Mouse (Mus musculus) mouse trophoblast stem cell (cell line): ENCODE measurements around the gene Serpinb6b.

Experiments used
- in situ Hi-C, 2 experiments: fragments of 300-500 bp; cut with MseI, MboI; formaldehyde crosslinking; loops; 2 replicates in 1 of 2; 3 replicates in 1 of 2; pipeline ENCODE4 v1.15.1; 2025

The Serpinb6b gene

DNA sequence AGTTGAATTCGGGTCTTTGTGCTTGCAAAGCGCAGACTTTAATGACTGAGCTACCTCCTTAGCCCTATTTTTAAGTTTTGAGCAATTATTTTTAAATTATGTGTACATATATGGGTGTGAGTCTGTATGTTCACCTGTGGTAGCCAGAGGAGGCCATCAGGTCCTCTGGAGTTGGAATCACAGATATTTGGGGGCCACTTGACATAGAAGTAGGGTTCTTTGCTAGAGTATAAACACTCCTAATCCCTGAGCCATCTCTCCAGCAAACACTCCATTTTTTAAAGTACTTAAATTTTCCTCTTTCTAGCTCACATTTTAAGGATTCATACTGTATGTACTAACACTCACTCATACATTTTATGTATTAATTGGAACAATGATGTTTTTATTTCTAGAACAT, 9.3 kb downstream of the Serpinb6b start:
- in situ Hi-C loops: no loop called here

DNA sequence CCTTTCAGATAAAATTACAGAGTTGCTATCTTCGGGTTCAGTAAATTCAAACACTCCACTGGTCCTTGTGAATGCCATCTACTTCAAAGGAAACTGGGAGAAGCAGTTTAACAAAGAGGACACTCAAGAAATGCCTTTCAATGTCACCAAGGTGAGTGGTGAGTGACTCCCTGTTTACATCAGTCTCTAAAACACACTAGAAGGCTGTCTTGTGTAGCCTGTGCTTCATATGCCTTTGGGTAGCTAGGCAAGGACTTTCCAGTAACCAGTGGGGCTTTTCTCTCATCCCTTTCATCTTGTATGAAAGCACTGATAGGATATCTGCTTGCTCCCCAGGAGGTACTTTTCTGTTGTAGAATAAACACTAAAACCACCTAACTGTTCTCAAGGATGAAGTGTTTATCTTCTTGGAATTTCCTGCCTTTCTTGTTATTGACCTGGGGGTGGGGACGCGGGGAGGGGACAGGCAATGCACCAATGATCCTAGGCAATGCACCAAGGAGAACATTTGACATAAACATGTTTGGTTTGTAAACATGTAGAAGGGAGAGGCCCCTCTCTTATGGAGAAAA, 10.0 kb downstream of the Serpinb6b start:
- in situ Hi-C loops: no loop called here

DNA sequence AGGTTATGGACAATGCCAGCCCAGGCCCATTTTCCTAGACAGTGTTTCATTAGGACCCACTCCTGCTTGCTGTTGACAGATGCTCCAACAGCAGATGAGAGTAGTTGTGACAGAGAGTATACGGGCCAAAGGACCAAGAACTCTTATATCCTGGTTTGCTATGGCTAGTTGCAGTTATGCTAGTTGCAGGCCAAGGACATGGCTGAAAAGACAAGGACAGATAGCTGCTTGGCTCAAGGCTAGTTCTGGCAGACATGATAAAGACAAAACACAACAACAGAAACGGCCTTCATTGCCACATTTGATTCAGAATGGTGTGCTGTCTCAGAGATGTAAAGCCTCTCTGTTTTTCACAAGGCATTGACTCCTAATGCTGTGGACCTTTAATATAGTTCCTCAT, 10.7 kb downstream of the Serpinb6b start:
- in situ Hi-C loops: no loop called here

DNA sequence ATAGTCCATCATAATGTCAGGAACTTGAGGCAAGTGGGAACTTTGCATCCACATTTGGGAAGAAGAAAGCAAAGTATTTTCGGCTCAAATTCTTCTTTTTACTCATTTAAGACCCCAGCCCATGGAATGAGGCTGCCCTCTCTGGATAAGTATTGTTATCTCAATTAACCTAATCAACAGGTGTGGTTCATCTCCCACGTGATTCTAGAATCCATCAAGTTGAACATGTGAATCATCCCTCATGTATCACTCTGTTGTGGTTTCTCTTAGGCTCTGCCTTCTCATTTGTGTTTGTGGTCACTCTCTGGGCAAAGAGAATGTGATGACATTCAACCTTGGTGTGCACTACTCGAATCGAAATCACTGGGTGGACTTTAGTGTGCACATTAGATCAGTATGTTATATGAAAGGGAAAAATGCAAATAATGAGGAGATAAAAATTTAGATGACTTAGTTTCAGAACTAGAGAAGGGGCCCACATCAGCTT, 17.6 kb downstream of the Serpinb6b start:
- in situ Hi-C loops: no loop called here

DNA sequence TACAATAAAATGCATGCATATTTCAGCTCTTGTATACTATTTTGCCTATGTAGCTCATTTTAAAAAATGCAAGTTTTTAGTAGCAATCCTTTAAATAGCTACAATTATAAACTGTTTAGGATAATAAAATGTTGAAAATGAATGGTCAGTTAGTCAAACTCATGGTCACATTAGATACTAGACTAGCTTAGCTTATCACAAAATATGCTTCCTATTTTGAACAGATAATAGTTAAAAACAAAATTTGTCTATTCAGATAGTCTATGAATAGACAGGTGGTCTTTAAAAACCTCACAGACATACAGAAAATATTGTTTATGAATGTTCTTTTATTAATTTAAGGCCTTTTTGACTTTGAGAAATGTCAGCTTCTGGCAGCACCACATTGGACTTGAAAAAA, 21.2 kb downstream of the Serpinb6b start:
- in situ Hi-C loops: no loop called here

DNA sequence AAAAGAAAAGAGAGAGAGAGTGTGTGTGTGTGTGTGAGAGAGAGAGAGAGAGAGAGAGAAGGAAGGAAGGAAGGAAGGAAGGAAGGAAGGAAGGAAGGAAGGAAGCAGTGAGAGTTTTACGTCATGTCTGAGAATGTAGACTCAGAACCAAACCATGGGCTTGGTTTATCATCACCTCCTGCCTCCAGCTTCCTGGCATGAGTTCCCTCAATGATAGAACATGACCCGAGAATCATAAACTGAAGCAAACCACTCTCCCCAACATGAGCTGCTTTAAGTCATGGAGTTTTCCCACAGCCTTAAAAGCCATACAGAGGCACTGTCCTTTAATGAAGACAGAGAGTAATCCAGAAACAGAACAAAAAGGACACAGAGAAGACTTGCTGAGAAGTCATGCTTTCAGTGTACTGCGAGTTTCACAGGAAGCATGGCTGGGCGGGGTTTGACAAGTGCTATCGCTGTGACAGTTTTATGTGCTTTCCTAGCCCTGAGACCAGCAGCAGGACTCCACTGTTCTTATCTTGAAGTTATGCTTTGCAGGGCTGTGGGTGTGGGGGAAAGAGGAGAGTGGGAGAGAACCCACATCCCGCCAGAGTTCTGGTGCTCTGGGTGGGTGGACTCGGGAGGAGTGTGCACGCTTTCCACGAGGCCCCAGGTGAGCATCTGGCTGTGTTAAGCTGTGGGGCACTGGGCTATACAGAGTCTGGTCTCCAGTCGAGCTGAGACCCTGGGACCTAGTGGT, 28.3 kb downstream of the Serpinb6b start:
- in situ Hi-C loops: no loop called here

DNA sequence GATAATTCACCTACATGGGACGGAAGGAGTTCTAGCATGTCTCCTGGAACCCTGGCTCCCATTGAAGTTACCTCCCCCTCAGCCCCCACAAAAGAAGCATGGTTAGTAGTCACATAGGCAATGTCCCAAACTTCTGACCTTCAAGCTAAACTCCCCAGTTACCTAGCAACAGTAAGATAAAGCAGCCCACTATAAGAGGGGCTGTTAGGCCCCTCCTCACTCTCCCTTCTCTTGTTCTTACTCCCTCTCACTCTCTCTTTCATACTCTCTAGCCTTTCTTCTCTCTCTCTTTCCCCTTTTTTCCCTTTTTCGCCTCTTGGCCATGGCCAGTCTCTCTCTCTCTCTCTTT, 28.9 kb downstream of the Serpinb6b start:
- in situ Hi-C loops: no loop called here

DNA sequence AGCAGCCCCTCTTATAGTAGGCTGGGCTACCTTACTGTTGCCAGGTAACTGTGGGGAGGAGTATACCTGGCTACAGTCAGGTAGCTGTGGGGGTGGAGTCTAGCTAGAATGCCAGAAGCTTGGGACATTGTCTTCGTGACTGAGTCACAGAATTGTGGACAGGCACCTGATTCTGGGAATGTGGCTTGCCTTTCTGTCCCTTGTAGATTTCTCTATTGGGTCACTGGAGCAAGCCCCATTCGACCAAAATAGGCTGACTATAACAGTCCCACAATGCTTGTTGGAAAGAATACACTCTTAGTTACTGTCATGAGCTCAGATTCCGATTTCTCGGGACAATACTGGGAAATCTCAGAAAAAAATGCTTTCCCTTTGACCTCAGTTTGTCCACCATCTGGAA, 30.0 kb downstream of the Serpinb6b start:
- in situ Hi-C loops: no loop called here

DNA sequence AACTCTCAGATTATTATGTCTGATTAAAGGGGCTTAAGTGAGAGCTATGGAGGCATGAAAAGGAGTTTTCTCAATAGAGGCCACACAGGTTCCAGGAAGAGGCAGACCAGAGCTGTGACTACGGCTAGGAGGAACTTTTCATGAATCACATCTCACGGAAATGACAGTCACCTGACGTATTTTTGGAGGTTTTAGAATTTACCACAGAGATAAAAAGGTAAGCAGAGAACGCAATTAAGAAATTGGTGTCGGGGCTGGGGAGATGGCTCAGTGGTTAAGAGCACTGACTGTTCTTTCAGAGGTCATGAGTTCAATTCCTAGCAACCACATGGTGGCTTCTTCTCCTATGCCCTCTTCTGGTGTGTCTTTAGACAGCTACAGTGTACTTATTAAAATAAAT, 36.3 kb downstream of the Serpinb6b start:
- in situ Hi-C loops: no loop called here

DNA sequence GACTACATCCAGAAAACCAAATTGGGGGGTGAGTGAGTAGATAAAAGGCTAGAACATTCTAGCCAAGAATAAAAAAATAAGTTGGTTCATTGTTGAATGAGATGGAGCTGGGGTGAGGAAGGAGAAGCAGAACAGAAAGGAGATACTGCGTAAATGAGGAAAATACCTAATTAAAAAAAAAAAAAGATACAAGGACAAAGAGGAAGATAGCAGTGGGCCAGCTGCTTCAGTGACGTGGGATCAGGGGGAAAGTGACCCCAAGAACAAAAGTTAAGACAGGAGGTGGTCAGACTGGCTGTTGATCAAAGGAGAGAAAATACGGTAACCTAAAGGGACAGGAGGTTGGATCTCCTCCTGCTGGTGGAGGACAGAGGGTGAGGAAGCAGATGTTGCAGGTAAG, 37.9 kb downstream of the Serpinb6b start, which contains the start of gene Serpinb9:
Serpinb9 (plus strand) TSS at position 301 of the 400 bp plus-strand sequence.
- in situ Hi-C loops: no loop called here

DNA sequence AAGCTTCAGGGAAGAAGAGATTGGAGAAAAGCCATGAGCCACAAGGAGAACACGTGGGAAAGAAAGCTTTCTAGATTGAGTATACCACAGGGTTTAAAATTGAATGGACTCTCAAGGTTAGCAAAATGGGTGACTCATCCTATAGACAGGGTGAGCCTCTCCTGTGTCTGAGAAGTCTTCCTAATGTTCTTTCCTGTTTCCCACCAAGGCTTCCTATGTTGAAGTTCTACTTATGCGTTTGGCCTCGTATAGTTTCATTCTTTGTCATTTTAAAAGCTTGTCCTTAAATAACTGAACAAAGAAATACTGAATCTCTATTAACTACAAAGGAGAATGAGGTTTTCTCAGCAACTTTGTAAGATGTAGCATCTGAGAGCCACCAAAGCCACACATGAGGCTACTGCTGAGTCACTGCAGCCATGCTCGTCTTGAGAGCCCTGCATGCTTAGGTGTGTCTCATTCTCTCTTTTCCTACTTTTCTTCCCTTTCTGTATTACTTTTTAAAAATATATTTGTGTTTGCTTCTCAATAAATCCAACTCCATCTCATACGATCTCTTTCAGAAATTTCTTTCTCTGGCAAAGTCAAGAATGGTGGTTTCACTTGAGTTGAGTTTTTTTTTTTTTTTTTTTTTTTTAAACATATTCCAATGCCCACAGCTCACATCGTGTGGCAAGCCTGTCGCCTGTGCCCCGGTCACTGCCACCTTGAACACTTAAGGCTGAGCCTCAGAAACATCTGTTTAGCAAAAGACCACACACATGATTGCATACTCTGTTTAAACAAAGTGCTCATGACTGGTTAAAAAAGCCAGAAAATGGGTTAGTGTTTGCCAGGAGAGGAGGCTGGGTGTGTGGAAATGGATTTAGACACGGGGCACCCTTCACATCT, 38.8 kb downstream of the Serpinb6b start:
- in situ Hi-C loops: no loop called here

DNA sequence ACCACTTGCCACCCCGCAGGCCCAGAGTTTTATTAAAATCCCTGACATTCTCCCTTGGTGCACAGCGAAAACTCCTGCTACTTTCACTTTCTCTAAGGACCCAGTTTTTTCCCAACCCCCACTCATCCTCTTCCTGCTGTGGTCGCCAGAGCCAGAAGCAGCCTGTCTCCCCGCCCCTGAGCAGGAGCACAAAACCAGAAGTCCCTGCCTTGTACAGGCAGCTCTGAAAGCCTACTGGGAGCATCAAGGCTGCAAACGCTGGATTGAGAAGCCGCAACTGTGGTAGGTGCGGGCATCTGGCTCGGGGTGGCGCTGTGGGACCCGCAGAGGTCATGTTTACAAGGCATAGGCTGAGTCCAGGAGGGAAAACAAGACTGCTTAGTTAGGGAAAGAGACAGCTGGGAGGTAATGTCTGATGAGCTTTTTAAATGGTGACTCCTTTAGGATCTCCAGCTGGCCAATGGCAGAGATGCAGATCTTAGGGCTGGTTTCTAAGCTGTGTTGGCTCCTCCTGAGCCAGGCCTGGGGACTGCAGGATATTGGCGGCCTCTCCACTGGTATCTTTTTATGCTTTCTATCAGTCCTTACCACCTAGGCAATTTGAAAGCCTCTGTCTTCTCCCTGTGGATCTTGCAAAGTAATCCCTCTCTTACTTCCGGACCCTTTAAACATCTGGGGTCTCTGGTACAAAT, 39.6 kb downstream of the Serpinb6b start:
- in situ Hi-C loops: loop anchor here in 1 of 2 experiments (5.0 kb wide), 1 partner anchor 68 kb away; no protein-coding TSS in a partner anchor

DNA sequence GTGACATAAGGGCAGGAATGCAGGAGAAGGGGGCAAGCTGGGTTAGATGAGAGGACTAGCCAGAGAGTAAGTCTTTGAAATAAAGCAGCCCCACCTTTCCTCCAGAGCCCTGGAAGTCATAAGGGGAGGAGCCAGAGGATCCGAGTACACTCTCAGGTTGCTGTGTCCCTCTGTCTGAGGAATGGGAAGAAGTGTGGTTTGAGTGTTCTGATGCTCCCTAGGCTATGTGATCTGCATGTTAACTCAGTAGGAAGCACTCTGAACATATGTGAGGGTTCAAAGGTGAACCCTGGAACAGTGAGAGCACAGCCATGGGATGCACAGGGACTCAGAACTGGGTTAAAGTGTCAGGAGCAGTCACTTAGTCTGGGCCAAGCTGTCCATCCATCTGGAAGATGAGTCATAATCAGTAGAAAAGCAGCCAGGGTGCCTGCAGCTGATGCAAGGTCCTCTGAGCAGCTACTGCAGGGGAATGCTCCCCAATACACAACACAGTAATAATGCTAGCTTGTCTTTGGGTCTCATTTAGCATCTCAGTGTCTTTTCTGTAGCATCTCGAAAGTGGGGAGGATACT, 40.6 kb downstream of the Serpinb6b start:
- in situ Hi-C loops: loop anchor here in 1 of 2 experiments (5.0 kb wide), 1 partner anchor 67 kb away; no protein-coding TSS in a partner anchor

DNA sequence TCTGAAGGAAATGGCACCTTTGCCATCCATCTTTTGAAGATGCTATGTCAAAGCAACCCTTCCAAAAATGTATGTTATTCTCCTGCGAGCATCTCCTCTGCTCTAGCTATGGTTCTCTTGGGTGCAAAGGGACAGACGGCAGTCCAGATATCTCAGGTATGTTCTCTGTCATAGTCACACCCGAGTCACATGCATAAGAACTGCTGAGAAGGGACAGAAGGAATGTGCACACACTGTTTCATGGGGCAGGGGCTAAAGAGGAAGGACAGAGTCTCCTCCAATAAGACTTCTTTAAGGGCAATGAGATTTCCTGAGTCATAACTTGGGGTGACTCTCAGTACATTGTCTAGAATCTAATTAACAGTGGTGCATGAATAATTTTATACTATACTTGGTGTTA, 41.5 kb downstream of the Serpinb6b start:
- in situ Hi-C loops: loop anchor here in 1 of 2 experiments (5.0 kb wide), 1 partner anchor 66 kb away; no protein-coding TSS in a partner anchor

DNA sequence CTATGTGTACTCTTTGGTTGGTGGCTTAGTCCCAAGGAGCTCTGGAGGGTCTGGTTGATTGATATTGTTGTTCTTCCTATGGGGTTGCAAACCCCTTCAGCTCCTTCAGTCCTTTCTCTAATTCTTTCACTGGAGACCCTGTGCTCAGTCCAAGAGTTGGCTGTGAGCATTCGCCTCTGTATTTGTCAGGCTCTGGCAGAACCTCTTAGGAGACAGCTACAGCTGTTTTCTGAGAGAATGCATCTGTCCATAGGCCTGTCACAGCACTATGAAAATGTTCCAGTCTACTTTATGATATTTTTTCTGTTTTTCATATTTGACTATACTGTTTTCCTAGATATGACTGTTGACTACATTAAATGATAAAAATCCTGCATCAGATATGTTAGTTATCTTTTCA, 47.4 kb downstream of the Serpinb6b start:
- in situ Hi-C loops: no loop called here

DNA sequence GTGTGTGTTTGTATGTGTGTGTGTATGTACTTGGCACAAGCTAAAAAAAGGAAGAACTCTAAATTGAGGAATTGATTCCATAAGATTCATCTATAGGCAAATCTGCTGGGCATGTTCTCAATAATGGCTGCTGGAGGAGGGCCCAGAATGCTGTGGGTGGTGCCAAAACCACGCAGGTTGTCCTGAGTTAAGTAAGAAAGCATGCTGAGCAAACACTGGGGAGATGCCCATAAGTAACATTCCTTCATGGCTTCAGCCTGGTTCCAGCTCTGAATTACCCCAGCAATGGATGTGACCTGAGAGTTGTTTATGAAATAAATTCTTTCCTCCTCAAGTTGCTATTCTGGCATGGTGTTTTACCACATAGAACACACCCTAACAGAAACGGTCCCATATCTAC, 48.3 kb downstream of the Serpinb6b start:
- in situ Hi-C loops: no loop called here

DNA sequence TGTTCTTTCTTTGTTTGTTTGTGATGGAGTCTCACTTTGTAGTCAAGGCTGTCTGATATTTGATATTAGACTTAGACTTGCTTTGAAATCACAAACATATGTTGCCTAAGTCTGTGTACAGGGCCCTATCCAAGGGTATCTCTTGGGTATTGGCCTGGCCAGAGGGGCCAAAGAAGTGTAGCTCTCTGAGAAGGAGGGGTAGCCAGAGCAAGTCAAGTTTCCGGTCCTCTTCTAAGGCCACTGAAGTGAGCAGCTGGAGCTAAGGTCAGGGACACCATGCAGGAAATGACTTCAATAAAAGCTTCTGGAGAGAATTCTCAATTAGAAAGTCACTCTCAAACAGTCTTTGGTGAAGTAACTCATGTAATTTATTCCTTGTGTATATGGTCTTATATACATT, 57.4 kb downstream of the Serpinb6b start:
- in situ Hi-C loops: no loop called here

DNA sequence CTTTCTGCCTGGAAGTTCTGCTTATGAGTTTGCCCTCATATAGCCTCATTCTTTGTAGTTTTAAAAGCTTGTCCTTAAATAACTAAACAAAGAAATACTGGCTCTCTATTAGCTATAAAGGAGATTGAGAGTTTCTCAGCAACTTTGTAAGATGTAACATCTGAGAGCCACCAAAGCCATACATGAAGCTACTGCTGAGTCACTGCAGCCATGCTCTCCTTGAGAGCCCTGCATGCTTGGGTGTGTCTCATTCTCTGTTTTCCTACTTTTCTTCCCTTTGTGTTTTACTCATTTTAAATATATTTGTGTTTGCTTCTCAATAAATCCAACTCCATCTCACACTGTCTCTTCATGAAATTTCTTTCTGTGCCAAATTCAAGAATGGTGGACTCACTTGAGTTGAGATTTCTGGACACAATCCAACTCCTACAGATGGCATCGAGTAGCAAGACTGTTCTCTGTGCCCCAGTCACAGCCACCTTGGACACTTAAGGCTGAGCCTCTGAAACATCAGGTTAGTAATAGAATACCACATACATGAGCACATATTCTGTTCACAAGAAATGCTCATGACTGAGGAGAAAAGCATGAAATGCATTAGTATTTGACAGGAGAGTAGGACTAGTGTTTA, 61.5 kb downstream of the Serpinb6b start:
- in situ Hi-C loops: no loop called here

DNA sequence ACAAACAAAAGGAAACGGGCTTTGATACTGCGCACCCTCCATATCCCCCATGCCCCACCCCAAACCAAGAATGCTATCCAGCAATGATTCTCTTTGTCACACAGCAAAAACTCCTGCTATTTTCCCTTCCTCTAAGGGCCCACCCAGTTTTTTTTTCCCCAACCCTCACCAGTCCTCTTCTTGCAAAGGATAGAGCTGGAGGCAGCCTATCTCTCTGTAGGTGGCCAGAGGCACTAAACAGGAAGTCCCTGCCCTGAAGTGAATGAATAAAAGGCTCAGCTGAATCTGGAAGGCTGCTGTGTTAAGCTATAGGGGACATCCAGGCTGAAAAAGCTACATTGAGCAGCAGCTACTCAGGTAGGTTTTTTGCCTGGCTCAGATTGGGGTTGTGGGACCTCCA, 62.2 kb downstream of the Serpinb6b start, which contains the start of gene Serpinb9b:
Serpinb9b (plus strand) TSS at position 173 of the 400 bp plus-strand sequence.
- in situ Hi-C loops: no loop called here

DNA sequence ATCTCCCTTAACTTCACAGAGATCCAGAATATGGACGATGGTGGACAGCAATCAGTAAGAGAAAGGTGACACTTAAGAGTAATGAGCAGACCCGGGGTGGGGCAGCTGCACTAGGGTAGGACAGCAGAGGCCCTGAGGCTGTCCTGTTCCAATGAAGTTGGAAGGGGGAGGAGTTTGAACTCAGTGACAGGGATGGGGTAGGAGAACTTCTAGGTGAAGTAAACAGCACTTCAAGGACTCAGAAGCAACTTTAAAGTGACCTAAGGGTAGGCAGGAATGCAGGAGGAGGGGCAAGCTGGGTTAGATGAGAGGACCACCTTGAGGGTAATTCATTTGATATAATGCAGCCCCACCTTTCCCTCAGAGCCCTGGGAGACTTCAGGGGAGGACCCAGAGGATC, 63.1 kb downstream of the Serpinb6b start:
- in situ Hi-C loops: no loop called here

DNA sequence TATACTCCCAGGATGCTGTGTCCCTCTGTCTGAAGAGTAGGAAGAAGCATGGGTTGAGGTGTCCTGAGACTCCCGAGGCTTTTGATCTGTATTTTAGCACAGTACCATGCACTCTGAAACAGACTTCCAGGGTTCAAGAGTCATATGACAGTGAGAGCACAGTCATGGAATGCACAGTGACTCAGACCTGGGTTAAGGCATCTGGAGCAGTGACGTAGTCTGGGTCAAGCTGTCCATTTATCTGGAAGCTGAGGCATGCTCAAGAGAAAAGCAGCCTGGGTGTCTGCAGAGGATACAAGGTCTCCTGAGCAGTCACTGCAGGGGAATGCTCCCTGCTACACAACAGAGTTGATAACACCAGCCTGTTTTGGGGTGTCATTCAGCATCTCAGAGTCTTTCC, 63.5 kb downstream of the Serpinb6b start:
- in situ Hi-C loops: no loop called here
